Mouse (Mus musculus): ENCODE measurements around the gene Tmprss11f. TPM values are rescaled to one million over a fixed set of nuclear protein-coding genes. Genes with fewer than 3 reads are reported as not detected.

Gene Tmprss11f
- 0.14 and 0.21 TPM in 2 replicates for polyA plus RNA-seq (2015; fragmentation: Nextera tagmentation; extraction: Ambion mirVana)

DNA sequence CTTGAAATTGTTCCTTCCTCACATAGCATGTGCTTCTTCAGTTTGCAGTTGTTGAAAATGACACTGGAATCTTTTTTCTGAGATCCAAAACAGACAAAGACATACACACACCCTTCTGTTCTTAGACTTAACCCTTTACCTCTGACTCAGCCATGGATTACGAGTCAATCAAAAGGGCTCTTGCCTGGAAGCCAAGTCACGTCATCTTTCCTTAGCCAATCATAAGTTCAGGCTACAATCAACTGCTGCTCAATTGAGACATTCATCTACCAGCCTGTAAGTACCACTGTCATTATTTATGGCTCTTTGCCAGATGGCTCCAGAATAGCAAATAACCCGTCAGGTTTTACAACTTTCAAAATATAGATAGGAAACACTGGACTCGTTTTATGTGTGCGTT, at the start of gene Tmprss11f:
Gene Tmprss11f, minus strand, starts transcription at position 101 of the 400 bp plus-strand sequence.

DNA sequence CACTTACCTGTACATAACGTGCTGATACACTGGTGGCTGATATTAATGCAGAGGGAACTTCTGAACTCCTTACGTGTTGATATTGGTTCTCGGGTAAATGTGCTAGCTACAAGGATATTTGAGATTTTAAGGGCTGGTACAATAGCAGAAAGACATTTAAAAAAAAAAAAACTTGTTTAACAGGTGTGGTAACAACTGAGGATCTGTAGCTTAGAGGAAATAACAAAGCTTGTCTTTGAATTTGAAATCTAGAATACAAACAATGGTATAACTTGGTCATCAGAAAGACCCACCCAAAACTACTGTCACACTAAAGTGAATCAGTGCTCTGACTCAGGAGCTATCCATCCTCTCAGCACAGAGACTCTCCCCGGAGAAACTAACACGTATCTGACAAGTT, 44.0 kb upstream of the Tmprss11f start, which contains the start of gene Tmprss11b:
Gene Tmprss11b, minus strand, starts transcription at position 101 of the 400 bp plus-strand sequence.

DNA sequence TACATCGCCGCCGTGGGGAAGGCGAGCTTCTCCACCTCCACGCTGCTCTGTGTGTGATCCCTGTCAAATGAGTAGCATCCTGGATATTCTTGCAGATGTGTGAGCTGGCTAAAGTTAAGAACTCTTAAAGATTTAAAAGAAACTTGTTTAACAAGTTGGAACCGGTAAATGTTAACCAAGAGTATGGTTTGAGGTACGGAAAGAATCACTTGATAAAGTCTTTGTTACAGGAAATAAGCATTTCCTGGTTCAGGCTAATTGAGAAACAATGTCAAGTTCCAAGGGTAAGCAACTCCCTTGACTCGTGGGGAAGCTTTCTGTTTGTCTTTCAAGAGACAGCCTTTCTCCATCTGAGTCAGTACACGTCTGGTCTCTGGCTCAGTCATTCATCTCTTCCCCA, 113.7 kb downstream of the Tmprss11f start, which contains the start of gene Tmprss11g:
Gene Tmprss11g, minus strand, starts transcription at position 101 of the 400 bp plus-strand sequence.

Other genes with a start within 250 kb of the Tmprss11f start
- 3.0 and 3.1 TPM in 2 replicates for gene Tmprss11a, start 163.4 kb downstream of the Tmprss11f start, polyA plus RNA-seq (2015; fragmentation: Nextera tagmentation; extraction: Ambion mirVana)
- 0.13 and 0.21 TPM in 2 replicates for gene Tmprss11g, start 113.8 kb downstream of the Tmprss11f start, polyA plus RNA-seq (2015; fragmentation: Nextera tagmentation; extraction: Ambion mirVana)
- 0.04 TPM in 1 of 2 replicates, not detected in the other for gene Tmprss11b, start 43.9 kb upstream of the Tmprss11f start, polyA plus RNA-seq (2015; fragmentation: Nextera tagmentation; extraction: Ambion mirVana)
- gene Tmprss11e, start 113.4 kb upstream of the Tmprss11f start, polyA plus RNA-seq (2015; fragmentation: Nextera tagmentation; extraction: Ambion mirVana): 0.14 and 0.17 TPM in 2 replicates
- gene Ythdc1, start 171.8 kb upstream of the Tmprss11f start, polyA plus RNA-seq (2015; fragmentation: Nextera tagmentation; extraction: Ambion mirVana): 14.3 and 17.6 TPM in 2 replicates

All from urinary bladder, postnatal 0 days (tissue).